Mouse (Mus musculus) liver, embryonic 14.5 days (tissue): Measurements from ENCODE around the gene Atf3. TPM values are rescaled to one million over a fixed set of nuclear protein-coding genes. Genes with fewer than 3 reads are reported as not detected.
A peak's percentile ranks its signal among the peaks of the same experiment; 100 is the strongest.

Experiments used
- ATAC-seq: fragments of 200-750 bp; cut with Nextera tagmentation; 2 replicates; pipeline ENCODE4 v1.8.0; 2017; ENCODE audit warnings: moderate number of reproducible peaks, mild to moderate bottlenecking, moderate library complexity; ENCODE audit not compliant: insufficient read depth
- DNase-seq, 3 experiments: peaks; one replicate each; pipeline ENCODE4 v3.0.0-alpha.2; 2012 to 2013; ENCODE audit warnings: low read depth in 3 of 3, low spot score in 3 of 3
- H3K27ac ChIP-seq: fragments of 300-500 bp; sonication (generic); 2 replicates; pipeline ENCODE4 v1.5.1; 2014; ENCODE audit warnings: moderate library complexity, mild to moderate bottlenecking, control low read depth, inconsistent platforms
- H3K27me3 ChIP-seq: fragments of 300-500 bp; sonication (generic); 2 replicates; pipeline ENCODE4 v1.6.1; 2014; ENCODE audit warnings: mild to moderate bottlenecking, low read length, moderate library complexity; ENCODE audit not compliant: control insufficient read depth, insufficient read depth
- H3K36me3 ChIP-seq: fragments of 300-500 bp; sonication (generic); replicated peaks from 2 replicates; pipeline ENCODE4 v1.6.1; 2014; ENCODE audit warnings: low read depth; ENCODE audit not compliant: control insufficient read depth, insufficient read depth
- H3K4me1 ChIP-seq, 2 experiments: fragments of 200-500 bp in 1 of 2; fragments of 300-500 bp in 1 of 2; sonication (generic) in 1 of 2; replicated peaks; 2 replicates each; pipeline ENCODE4 v1.6.1; 2012 to 2014; ENCODE audit warnings: antibody characterized with exemption in 1 of 2, inconsistent platforms in 1 of 2, low read length in 1 of 2; ENCODE audit not compliant: control insufficient read depth in 2 of 2, insufficient read depth in 2 of 2
- H3K4me2 ChIP-seq: fragments of 300-500 bp; sonication (generic); 2 replicates; pipeline ENCODE4 v1.6.1; 2014; ENCODE audit warnings: low read depth, mild to moderate bottlenecking, control low read depth, moderate library complexity
- H3K4me3 ChIP-seq, 2 experiments: fragments of 200-500 bp in 1 of 2; fragments of 300-500 bp in 1 of 2; sonication (generic) in 1 of 2; 2 replicates each; pipeline ENCODE4 v1.5.1; 2012 to 2014; ENCODE audit warnings: low read depth in 2 of 2, low read length in 2 of 2, mild to moderate bottlenecking in 2 of 2, control low read depth in 1 of 2, inconsistent platforms in 1 of 2, moderate library complexity in 1 of 2; ENCODE audit not compliant: insufficient read depth in 1 of 2
- H3K9ac ChIP-seq: fragments of 300-500 bp; sonication (generic); replicated peaks from 2 replicates; pipeline ENCODE4 v1.6.1; 2014; ENCODE audit warnings: mild to moderate bottlenecking, control low read depth, moderate library complexity
- H3K9me3 ChIP-seq: fragments of 300-500 bp; sonication (generic); 2 replicates; pipeline ENCODE4 v1.6.1; 2016; ENCODE audit warnings: low read length, mixed read lengths; ENCODE audit not compliant: control insufficient read depth
- CTCF ChIP-seq: IDR thresholded peaks from 2 replicates; pipeline ENCODE4 v1.5.1; 2016; ENCODE audit warnings: antibody characterized with exemption, low read depth, control low read depth
- EP300 ChIP-seq: IDR thresholded peaks from 2 replicates; pipeline ENCODE4 v1.6.1; 2016; ENCODE audit warnings: antibody characterized with exemption, low read depth
- WGBS: fragments of 180-500 bp; shearing (Covaris S2); extraction: QIAGEN DNeasy Blood & Tissue Kit; methylation state at CpG from one replicate; pipeline ENCODE4 v1.1.7; 2014; ENCODE audit not compliant: insufficient replicate concordance; 5-methylcytosine and 5-hydroxymethylcytosine counted together
- polyA plus RNA-seq, 2 experiments: library from polyadenylated mRNA; depleted of rRNA in 1 of 2; stranded (reverse) in 1 of 2; unstranded in 1 of 2; fragments of >200 nt; fragmentation: Nextera tagmentation in 1 of 2; extraction: Ambion mirVana in 1 of 2; gene quantifications; 2 replicates each; pipeline versions ENCODE4 v1.2.1 to v1.2.3; 2012 to 2014

The Atf3 gene
- polyA plus RNA-seq, 2 experiments, result 0.76 to 1.3 TPM

GRCm38 (mm10) chr1:191259121-191259520 is 41.3 kb upstream of the Atf3 start:
- H3K27ac ChIP-seq, result no peak overlapping the region
- no peaks in the 10 kb centered on the region for H3K27me3 ChIP-seq
- no peaks in the 10 kb centered on the region for H3K9me3 ChIP-seq
- DNase-seq (no peak), ATAC-seq (no peak)
- peaks cover 0 to 13% of the 10 kb centered on the region in 2 experiments; a peak in 2 of 4 replicates for H3K4me1 ChIP-seq
- no peak overlapping the region for H3K9ac ChIP-seq
- H3K4me2 ChIP-seq, result no peak overlapping the region
- WGBS, result 5% methylated on average over 7 of the region's 7 CpGs
- H3K36me3 ChIP-seq, result no peaks in the 10 kb centered on the region
- H3K4me3 ChIP-seq, result no peak overlapping the region
- no peak for TF ChIP-seq EP300
- no peak for TF ChIP-seq CTCF

DNA sequence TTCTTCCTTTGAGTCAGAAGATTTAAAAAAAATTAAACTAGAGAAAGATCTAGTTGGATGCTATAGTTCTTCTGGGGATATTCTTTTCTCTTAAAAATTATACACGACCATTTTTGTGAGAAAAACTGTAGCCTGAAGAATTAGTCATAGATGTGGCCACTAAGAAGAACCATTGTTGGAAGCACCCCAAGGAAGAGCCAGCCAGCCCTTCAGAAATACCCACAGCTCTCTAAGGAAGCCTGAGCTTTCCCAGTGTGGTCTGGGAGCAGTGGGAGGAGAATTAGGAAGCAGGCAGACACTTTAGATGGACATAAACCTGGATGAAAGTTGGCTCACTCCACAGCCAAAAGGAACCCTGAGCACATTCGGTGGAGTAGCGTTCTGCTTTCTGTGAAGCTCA is 40.7 kb upstream of the Atf3 start:
- no peak for DNase-seq
- no peak overlapping the region for H3K27ac ChIP-seq
- peaks cover 0 to 13% of the 10 kb centered on the region in 2 experiments; a peak in 2 of 4 replicates for H3K4me1 ChIP-seq
- no peak overlapping the region for H3K9ac ChIP-seq
- H3K4me2 ChIP-seq, result no peak overlapping the region
- no peaks in the 10 kb centered on the region for H3K9me3 ChIP-seq
- WGBS, result 28% methylated on average over 3 of the region's 3 CpGs
- no peak overlapping the region for H3K4me3 ChIP-seq
- TF ChIP-seq CTCF, result no peak
- TF ChIP-seq EP300, result no peak
- no peaks in the 10 kb centered on the region for H3K27me3 ChIP-seq
- no peak for ATAC-seq
- H3K36me3 ChIP-seq, result no peaks in the 10 kb centered on the region

GRCm38 (mm10) chr1:191257981-191258380 is 40.1 kb upstream of the Atf3 start:
- TF ChIP-seq CTCF (no peak), EP300 (no peak)
- Histone ChIP-seq H3K9ac (no peak overlapping the region), H3K9me3 (no peaks in the 10 kb centered on the region), H3K4me1 (peaks cover 0 to 13% of the 10 kb centered on the region in 2 experiments; a peak in 2 of 4 replicates), H3K4me3 (no peak overlapping the region), H3K36me3 (no peaks in the 10 kb centered on the region), H3K27me3 (no peaks in the 10 kb centered on the region), H3K27ac (no peak overlapping the region), H3K4me2 (no peak overlapping the region)
- ATAC-seq, result no peak
- WGBS, result 58% methylated on average over 2 of the region's 2 CpGs
- DNase-seq, result no peak

DNA sequence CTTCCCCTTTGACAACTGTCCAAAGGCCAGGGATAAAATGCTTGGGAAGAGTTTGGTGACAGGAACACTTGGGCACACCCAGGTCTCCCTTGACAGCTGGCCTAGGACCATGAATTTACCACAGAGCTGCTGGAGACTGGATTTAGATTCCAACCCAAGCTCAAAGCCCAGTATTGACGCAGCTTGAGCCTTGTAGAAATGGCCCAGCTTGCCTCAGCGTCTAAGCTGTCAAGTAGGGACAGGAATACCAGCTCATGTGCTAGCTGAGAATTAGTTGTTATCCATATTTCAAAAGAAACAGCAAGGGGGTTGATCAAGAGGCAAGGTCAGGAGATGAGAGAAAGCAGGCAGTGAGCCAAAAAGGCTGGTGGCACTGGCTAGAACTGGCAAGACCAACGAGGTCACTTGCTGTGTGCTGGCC is 39.5 kb upstream of the Atf3 start:
- 44% methylated on average over 3 of the region's 3 CpGs for WGBS
- Histone ChIP-seq H3K27ac (no peak overlapping the region), H3K4me1 (peaks cover 0 to 13% of the 10 kb centered on the region in 2 experiments; a peak in 2 of 4 replicates), H3K27me3 (no peaks in the 10 kb centered on the region), H3K9me3 (no peaks in the 10 kb centered on the region), H3K36me3 (no peaks in the 10 kb centered on the region), H3K4me2 (no peak overlapping the region), H3K4me3 (no peak overlapping the region), H3K9ac (no peak overlapping the region)
- DNase-seq (no peak), ATAC-seq (no peak)
- TF ChIP-seq EP300 (no peak), CTCF (no peak)

DNA sequence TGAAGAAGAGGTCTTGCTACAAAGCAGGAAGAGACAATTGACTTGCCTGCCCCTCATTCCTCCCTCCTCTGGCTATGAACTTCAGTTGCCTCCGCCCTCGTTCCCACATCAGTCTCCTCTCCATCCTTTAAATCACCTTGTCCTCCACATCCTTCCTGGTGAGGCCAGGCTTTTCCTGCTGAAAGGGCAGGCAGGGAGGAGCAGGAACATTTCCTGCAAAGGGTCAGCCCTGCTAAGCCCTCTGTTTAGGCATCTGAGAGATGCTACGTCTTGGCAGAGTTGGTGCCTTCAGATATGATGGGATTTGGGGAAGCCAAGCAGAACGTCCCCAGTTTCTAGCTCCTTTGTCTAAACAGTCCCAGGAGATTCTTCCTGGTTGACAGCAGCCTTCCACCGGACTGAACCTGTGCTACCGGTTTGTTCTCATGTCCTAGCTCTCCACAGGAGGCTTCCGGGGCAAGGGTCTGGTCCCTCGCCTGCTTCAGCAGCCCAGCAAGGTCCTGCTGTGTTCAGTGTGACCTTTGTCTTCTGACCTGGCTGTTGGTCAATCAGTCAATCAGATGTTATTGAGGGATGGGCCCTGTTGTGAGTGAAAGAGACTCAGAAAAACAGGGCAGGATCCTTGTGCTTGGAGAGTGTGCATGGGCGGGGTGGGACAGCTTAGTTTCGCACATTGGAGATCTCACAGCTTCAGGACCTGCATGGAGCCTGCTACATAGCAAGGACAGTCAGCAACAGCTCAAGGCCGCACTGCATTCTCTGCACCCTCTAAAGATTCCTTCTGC is 38.9 kb upstream of the Atf3 start:
- H3K27ac ChIP-seq, result no peak overlapping the region
- H3K9me3 ChIP-seq, result no peaks in the 10 kb centered on the region
- H3K4me1 ChIP-seq, result peaks cover 0 to 13% of the 10 kb centered on the region in 2 experiments; a peak in 2 of 4 replicates
- H3K9ac ChIP-seq, result no peak overlapping the region
- DNase-seq (no peak), ATAC-seq (peak; percentile 31; the same call in 1 of the 2 replicates)
- no peaks in the 10 kb centered on the region for H3K36me3 ChIP-seq
- H3K4me3 ChIP-seq, result no peak overlapping the region
- WGBS, result 33% methylated on average over 11 of the region's 11 CpGs
- no peak overlapping the region for H3K4me2 ChIP-seq
- TF ChIP-seq CTCF (no peak), EP300 (no peak)
- no peaks in the 10 kb centered on the region for H3K27me3 ChIP-seq
